Mouse (Mus musculus): Measurements from ENCODE around the gene Tmco4. TPM values are rescaled to one million over a fixed set of nuclear protein-coding genes. Genes with fewer than 3 reads are reported as not detected.

The Tmco4 gene
- total RNA-seq, 2 experiments from 2014 or later, result 5.2 to 17.6 TPM

- no peak for ATAC-seq (ENCODE audit: poor library complexity, severe bottlenecking)
These were observed 45.7 kb downstream of the Tmco4 start for GRCm38 (mm10) chr4:139018388-139018787.

GRCm38 (mm10) chr4:139018976-139019375 lies 46.3 kb downstream of the Tmco4 start:
- no peak for ATAC-seq (ENCODE audit: poor library complexity, severe bottlenecking)

- no peak for ATAC-seq (ENCODE audit: poor library complexity, severe bottlenecking)
These were observed 46.7 kb downstream of the Tmco4 start for GRCm38 (mm10) chr4:139019413-139019812.

- no peak for ATAC-seq (ENCODE audit: poor library complexity, severe bottlenecking)
These were observed 47.7 kb downstream of the Tmco4 start for GRCm38 (mm10) chr4:139020385-139020784.

GRCm38 (mm10) chr4:139024379-139024778 lies 51.7 kb downstream of the Tmco4 start:
- ATAC-seq (ENCODE audit: poor library complexity, severe bottlenecking), result no peak

- no peak for ATAC-seq (ENCODE audit: poor library complexity, severe bottlenecking)
These were observed 58.0 kb downstream of the Tmco4 start for GRCm38 (mm10) chr4:139030675-139031074.

GRCm38 (mm10) chr4:139032521-139032920 lies 59.8 kb downstream of the Tmco4 start:
- ATAC-seq (ENCODE audit: poor library complexity, severe bottlenecking), result no peak

- ATAC-seq (ENCODE audit: poor library complexity, severe bottlenecking), result no peak
These were observed 60.7 kb downstream of the Tmco4 start for GRCm38 (mm10) chr4:139033263-139034009.

- no peak for ATAC-seq (ENCODE audit: poor library complexity, severe bottlenecking)
These were observed 61.3 kb downstream of the Tmco4 start for GRCm38 (mm10) chr4:139034010-139034367.

- ATAC-seq (ENCODE audit: poor library complexity, severe bottlenecking), result no peak
These were observed 61.9 kb downstream of the Tmco4 start for GRCm38 (mm10) chr4:139034540-139034939.

- no peak for ATAC-seq (ENCODE audit: poor library complexity, severe bottlenecking)
These were observed 62.3 kb downstream of the Tmco4 start for GRCm38 (mm10) chr4:139034942-139035341.

- no peak for ATAC-seq (ENCODE audit: poor library complexity, severe bottlenecking)
These were observed 63.1 kb downstream of the Tmco4 start for GRCm38 (mm10) chr4:139035799-139036198.

- ATAC-seq (ENCODE audit: poor library complexity, severe bottlenecking), result no peak
These were observed 65.3 kb downstream of the Tmco4 start for GRCm38 (mm10) chr4:139037795-139038607.

- no peak for ATAC-seq (ENCODE audit: poor library complexity, severe bottlenecking)
These were observed 67.6 kb downstream of the Tmco4 start for GRCm38 (mm10) chr4:139040084-139040839.

GRCm38 (mm10) chr4:139042611-139043010 lies 69.9 kb downstream of the Tmco4 start:
- ATAC-seq (ENCODE audit: poor library complexity, severe bottlenecking), result no peak

GRCm38 (mm10) chr4:139043600-139043999 lies 70.9 kb downstream of the Tmco4 start:
- ATAC-seq (ENCODE audit: poor library complexity, severe bottlenecking), result peak; percentile 75

GRCm38 (mm10) chr4:139044566-139044965 lies 71.9 kb downstream of the Tmco4 start:
- no peak for ATAC-seq (ENCODE audit: poor library complexity, severe bottlenecking)

GRCm38 (mm10) chr4:139046354-139046753 lies 73.7 kb downstream of the Tmco4 start:
- no peak for ATAC-seq (ENCODE audit: poor library complexity, severe bottlenecking)

GRCm38 (mm10) chr4:139048518-139048917 lies 75.8 kb downstream of the Tmco4 start:
- ATAC-seq (ENCODE audit: poor library complexity, severe bottlenecking), result no peak

GRCm38 (mm10) chr4:139052796-139053195 lies 80.1 kb downstream of the Tmco4 start:
- no peak for ATAC-seq (ENCODE audit: poor library complexity, severe bottlenecking)

- ATAC-seq (ENCODE audit: poor library complexity, severe bottlenecking), result no peak
These were observed 80.7 kb downstream of the Tmco4 start for GRCm38 (mm10) chr4:139053391-139053790.

Measured in megakaryocyte, adult 5-6 weeks (primary cell).